Mouse (Mus musculus) kidney, adult 2 months (tissue): ENCODE measurements around the gene Ets1.

Source experiments
- CTCF ChIP-seq: fragments of 200-500 bp; conservative IDR thresholded peaks from 2 replicates; pipeline ENCODE4 v1.5.1; 2011; ENCODE audit warnings: low read depth, mild to moderate bottlenecking, control low read depth, low read length, moderate library complexity, mixed read lengths; ENCODE audit not compliant: insufficient read depth, insufficient read length
- POLR2A ChIP-seq: fragments of 200-500 bp; IDR thresholded peaks from one replicate; pipeline ENCODE4 v1.6.1; 2011; ENCODE audit warnings: low read depth, low read length, control low read depth

DNA sequence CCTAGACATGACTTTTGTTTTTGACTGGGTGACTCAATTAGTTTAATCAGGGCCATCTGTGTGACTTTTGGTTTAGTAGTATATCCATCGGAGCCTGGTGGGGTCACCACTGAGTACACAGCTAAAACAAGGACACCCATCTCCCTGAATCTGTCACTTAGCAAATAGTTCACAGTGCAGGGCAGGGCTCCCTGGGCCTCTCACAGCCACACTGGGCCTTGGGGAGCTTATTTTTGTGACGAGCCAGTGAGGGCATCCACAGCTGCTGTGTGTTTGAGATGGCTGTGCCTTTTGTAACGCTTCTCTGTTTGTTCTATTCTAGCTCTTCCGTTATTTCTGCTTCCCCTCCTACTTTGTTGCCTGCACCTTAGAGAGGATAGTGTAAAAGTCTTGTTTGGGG is 90.6 kb downstream of the Ets1 start:
- TF ChIP-seq POLR2A (no peak), CTCF (no peak)
